Mouse (Mus musculus) urinary bladder, postnatal 36 days (tissue): ENCODE measurements around the gene Olfr115.

ENCODE experiments used
- DNase-seq, 2 experiments: peaks; one replicate each; pipeline ENCODE4 v3.0.0; 2022; ENCODE audit warnings: low spot score in 2 of 2, mixed read lengths in 1 of 2

The Olfr115 gene

DNA sequence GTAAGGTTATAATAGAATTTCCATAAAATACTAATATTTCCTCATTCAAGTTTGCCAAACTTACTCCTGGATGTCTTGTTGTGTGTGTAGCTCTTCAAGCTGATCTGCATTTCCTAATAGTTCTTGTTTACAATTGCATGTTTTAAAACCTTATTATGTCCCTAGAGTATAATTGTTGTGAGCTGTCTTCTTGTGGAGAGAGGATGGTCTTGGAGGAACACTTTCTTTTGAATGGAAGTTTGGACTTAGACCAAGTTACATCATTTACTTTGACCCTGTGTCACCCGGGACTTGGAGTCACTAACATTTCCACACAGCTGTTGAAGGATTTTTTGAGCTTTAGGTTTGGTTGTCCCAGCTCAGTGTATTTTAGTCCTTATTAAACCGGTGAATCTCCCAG, at the start of gene Olfr115, which contains the start of gene Olfr116:
Olfr115 (minus strand) TSS at position 101 of the 400 bp plus-strand sequence.
Olfr116 (minus strand) TSS at position 191 of the 400 bp plus-strand sequence.
- no peak for DNase-seq

DNA sequence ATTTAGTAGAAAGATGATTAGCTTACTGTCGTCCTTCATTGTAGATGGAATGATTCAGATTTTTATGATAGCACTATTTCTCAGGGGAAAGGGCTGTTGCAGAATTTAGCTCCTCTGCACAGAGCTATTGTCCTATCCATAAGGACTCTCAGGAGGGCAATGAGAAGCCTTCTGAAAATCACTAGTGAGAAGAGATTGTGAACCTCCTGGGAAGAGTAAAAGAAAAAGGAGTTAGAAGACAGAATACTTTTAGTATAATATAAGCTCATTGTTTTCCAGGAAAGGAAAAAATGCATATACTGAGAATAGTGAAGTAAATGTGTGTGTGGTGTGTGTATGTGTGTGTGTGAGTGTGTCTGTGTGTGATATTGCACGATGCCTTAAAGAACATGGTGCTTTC, 39.8 kb upstream of the Olfr115 start, which contains the start of gene Olfr118:
Olfr118 (plus strand) TSS at position 301 of the 400 bp plus-strand sequence.
- DNase-seq: no peak

GRCm38 (mm10) chr17:37663682-37664081, 36.8 kb upstream of the Olfr115 start, which contains the start of gene Olfr117:
TSS of gene Olfr117 (minus strand) at chr17:37663782.
- no peak for DNase-seq

GRCm38 (mm10) chr17:37592643-37593042, 34.3 kb downstream of the Olfr115 start, which contains the start of gene Olfr114:
TSS of gene Olfr114 (minus strand) at chr17:37592743.
- no peak for DNase-seq

DNA sequence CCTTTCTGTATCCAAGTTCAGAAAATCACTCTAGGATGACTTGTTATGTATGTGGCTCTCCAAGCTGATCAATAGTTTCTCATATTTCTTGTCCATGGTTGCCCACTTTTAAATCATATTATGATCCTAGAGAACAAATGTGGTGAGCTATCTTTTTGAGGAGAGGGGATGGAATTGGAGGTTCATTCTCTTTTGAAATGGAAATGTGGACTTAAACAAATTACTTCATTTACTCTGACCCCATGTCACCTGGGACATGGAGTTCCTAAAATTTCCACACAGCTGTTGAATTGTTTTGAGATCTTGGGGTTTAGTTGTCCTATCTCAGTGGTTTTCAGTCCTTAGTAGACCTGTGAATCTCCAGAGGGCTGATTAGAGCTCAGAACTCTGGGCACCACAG, 49.3 kb downstream of the Olfr115 start, which contains the start of gene Olfr113:
Olfr113 (minus strand) TSS at position 101 of the 400 bp plus-strand sequence.
- DNase-seq: no peak

DNA sequence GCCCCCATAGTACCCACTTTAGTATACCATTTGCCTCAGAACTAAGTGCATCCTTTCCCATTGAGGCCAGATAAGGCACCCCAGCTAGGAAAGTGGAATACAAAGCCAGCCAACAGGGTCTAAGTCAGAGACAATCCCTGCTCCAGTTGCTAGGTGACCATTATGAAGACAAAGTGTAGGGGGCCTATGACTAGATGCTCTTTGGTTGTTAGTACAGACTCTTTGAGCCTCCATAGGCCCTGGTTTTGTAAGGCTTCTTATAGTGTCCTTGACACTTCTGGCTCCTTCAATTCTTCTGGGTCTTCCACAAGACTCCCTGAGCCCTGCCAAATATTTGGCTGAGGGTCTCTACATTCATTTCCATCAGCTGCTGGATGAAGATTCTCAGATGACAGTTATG, 57.6 kb downstream of the Olfr115 start, which contains the start of gene Olfr112:
Olfr112 (minus strand) TSS at position 101 of the 400 bp plus-strand sequence.
- DNase-seq: no peak
